In genomic region chr11:40754664-40755107, GRCm38 (mm10) we compare ENCODE assay signal across 8 mouse cellular contexts. TPM values are rescaled to one million over a fixed set of nuclear protein-coding genes. Genes with fewer than 3 reads are reported as not detected.
A peak's percentile ranks its signal among the peaks of the same experiment; 100 is the strongest.
DNase-seq lines count a peak whose midpoint lies in the region; TF ChIP-seq lines count a peak whose summit lies in the region.

No protein-coding gene starts in this region.

- no peak for TF ChIP-seq CTCF in left cerebral cortex, adult 2 months (IDR thresholded peaks at IDR 0.05)

- H3K4me3 ChIP-seq in left cerebral cortex, adult 2 months: peak overlapping the region; percentile 98
- H3K4me3 ChIP-seq in hindbrain, embryonic 10.5 days: peak overlapping the region; percentile 83
- H3K4me3 ChIP-seq in megakaryocyte, embryonic 14.5 days (replicated peaks): peak overlapping the region; percentile 98

- intact Hi-C loops in left cerebral cortex, adult 2 months (cut with DNase I): loop anchor here (1.0 to 2.0 kb wide), 2 partner anchors 20 to 62 kb away; no protein-coding TSS in a partner anchor
- intact Hi-C loops in left cerebral cortex, postnatal 10 days (cut with DNase I): no loop called here

- H3K27me3 ChIP-seq in hindbrain, embryonic 10.5 days (ENCODE audit: insufficient read depth, poor library complexity, severe bottlenecking): no peaks in the 10 kb centered on the region
- no peaks in the 10 kb centered on the region for H3K27me3 ChIP-seq in megakaryocyte, embryonic 14.5 days (replicated peaks)

- peak overlapping the region; percentile 96 for H3K27ac ChIP-seq in left cerebral cortex, adult 2 months
- peak overlapping the region; percentile 91 for H3K27ac ChIP-seq in hindbrain, embryonic 10.5 days

- peaks cover 9% of the 10 kb centered on the region; the same call in 1 of the 2 replicates for H3K36me3 ChIP-seq in hindbrain, embryonic 10.5 days
- peaks cover 48% of the 10 kb centered on the region for H3K36me3 ChIP-seq in megakaryocyte, embryonic 14.5 days (replicated peaks; ENCODE audit: low read length)

- no peaks in the 10 kb centered on the region for H3K9me3 ChIP-seq in hindbrain, embryonic 10.5 days
- H3K9me3 ChIP-seq in megakaryocyte, embryonic 14.5 days: no peaks in the 10 kb centered on the region

- WGBS in hindbrain, embryonic 10.5 days: 4% methylated on average over 19 of the region's 19 CpGs

- DNase-seq in left cerebral cortex, adult 2 months (ENCODE audit: extremely low spot score in 1 of 2, low spot score in 2 of 2): no peak
- DNase-seq in left cerebral cortex, postnatal 10 days (ENCODE audit: extremely low spot score in 1 of 2, low spot score in 2 of 2): no peak
- peak; percentile 47 for DNase-seq in adipocyte (ENCODE audit: low spot score)
- no peak for DNase-seq in hindbrain, embryonic 10.5 days (ENCODE audit: low spot score)
- DNase-seq in right cerebral cortex, postnatal 36 days (ENCODE audit: low spot score in 2 of 2): no peak
- DNase-seq in layer of hippocampus, adult 11-12 months (ENCODE audit: low spot score): no peak
- no peak for DNase-seq in ovary, postnatal 36 days (ENCODE audit: low spot score)

- H3K4me1 ChIP-seq in hindbrain, embryonic 10.5 days (replicated peaks): peaks cover 18% of the 10 kb centered on the region
- H3K4me1 ChIP-seq in megakaryocyte, embryonic 14.5 days: peaks cover 39% of the 10 kb centered on the region

RNA-seq across cellular contexts. Expression of gene Ccng1, which starts 0.4 kb away (rescaled TPM):
- 10 to 100 TPM; 67.3 to 72.7 TPM for total RNA-seq in left cerebral cortex, adult 2 months (2021)
- 10 to 100 TPM; 46.5 to 46.9 TPM for total RNA-seq in left cerebral cortex, postnatal 10 days (2021)
- polyA plus RNA-seq in hindbrain, embryonic 10.5 days (2016; fragmentation: Nextera tagmentation; extraction: Ambion mirVana): 35.5 and 37.2 TPM in 2 replicates
- 42.4 and 46.2 TPM in 2 replicates for polyA plus RNA-seq in megakaryocyte, embryonic 14.5 days (2012; ENCODE audit: insufficient read depth, low replicate concordance)

RNA-seq across cellular contexts. Expression of gene Nudcd2, which starts 21.2 kb away (rescaled TPM):
- total RNA-seq in left cerebral cortex, adult 2 months (2021): 10 to 100 TPM; 20.1 to 20.3 TPM
- total RNA-seq in left cerebral cortex, postnatal 10 days (2021): 10 to 100 TPM; 18.3 to 23.7 TPM
- 162 and 193 TPM in 2 replicates for polyA plus RNA-seq in hindbrain, embryonic 10.5 days (2016; fragmentation: Nextera tagmentation; extraction: Ambion mirVana)
- 10.3 and 35.3 TPM in 2 replicates for polyA plus RNA-seq in megakaryocyte, embryonic 14.5 days (2012; ENCODE audit: insufficient read depth, low replicate concordance)

RNA-seq across cellular contexts. Expression of gene Hmmr, which starts 21.5 kb away (rescaled TPM):
- total RNA-seq in left cerebral cortex, adult 2 months (2021): under 1 TPM; 0.33 to 0.50 TPM
- total RNA-seq in left cerebral cortex, postnatal 10 days (2021): 1 to 10 TPM; 2.5 TPM
- 40.5 and 53.6 TPM in 2 replicates for polyA plus RNA-seq in hindbrain, embryonic 10.5 days (2016; fragmentation: Nextera tagmentation; extraction: Ambion mirVana)
- polyA plus RNA-seq in megakaryocyte, embryonic 14.5 days (2012; ENCODE audit: insufficient read depth, low replicate concordance): 0.56 and 2.2 TPM in 2 replicates

RNA-seq across cellular contexts. Expression of gene Mat2b, which starts 59.7 kb away (rescaled TPM):
- total RNA-seq in left cerebral cortex, adult 2 months (2021): 100 to 1,000 TPM; 145 to 160 TPM
- 10 to 100 TPM; 91.2 to 93.2 TPM for total RNA-seq in left cerebral cortex, postnatal 10 days (2021)
- 98.7 and 108 TPM in 2 replicates for polyA plus RNA-seq in hindbrain, embryonic 10.5 days (2016; fragmentation: Nextera tagmentation; extraction: Ambion mirVana)
- polyA plus RNA-seq in megakaryocyte, embryonic 14.5 days (2012; ENCODE audit: insufficient read depth, low replicate concordance): 2.9 and 31.2 TPM in 2 replicates
